Mouse (Mus musculus) forebrain, embryonic 11.5 days (tissue): ENCODE data around the gene Aqr. TPM values are rescaled to one million over a fixed set of nuclear protein-coding genes. Genes with fewer than 3 reads are reported as not detected.
A peak's percentile ranks its signal among the peaks of the same experiment; 100 is the strongest.

Experiments used
- ATAC-seq: fragments of 200-750 bp; cut with Nextera tagmentation; replicated peaks from 2 replicates; pipeline ENCODE4 v1.8.0; 2017; ENCODE audit warnings: moderate TSS enrichment; ENCODE audit not compliant: low FRiP score
- DNase-seq: peaks from one replicate; pipeline ENCODE4 v3.0.0-alpha.2; 2017; ENCODE audit warnings: low spot score
- H3K27ac ChIP-seq: fragments of 300-500 bp; sonication (generic); 2 replicates; pipeline ENCODE4 v1.5.1; 2014; ENCODE audit warnings: low read depth, low read length
- H3K27me3 ChIP-seq: fragments of 300-500 bp; sonication (generic); 2 replicates; pipeline ENCODE4 v1.6.1; 2014; ENCODE audit warnings: mild to moderate bottlenecking, low read length, mixed read lengths; ENCODE audit not compliant: control insufficient read depth, insufficient read depth
- H3K36me3 ChIP-seq: fragments of 300-500 bp; sonication (generic); 2 replicates; pipeline ENCODE4 v1.6.1; 2014; ENCODE audit warnings: mild to moderate bottlenecking, low read length, moderate library complexity, mixed read lengths; ENCODE audit not compliant: control insufficient read depth, insufficient read depth
- H3K4me1 ChIP-seq: fragments of 300-500 bp; sonication (generic); replicated peaks from 2 replicates; pipeline ENCODE4 v1.6.1; 2014; ENCODE audit warnings: low read length, mixed read lengths; ENCODE audit not compliant: control insufficient read depth, insufficient read depth
- H3K4me2 ChIP-seq: fragments of 300-500 bp; sonication (generic); 2 replicates; pipeline ENCODE4 v1.6.1; 2014; ENCODE audit warnings: low read depth, mild to moderate bottlenecking, low read length, moderate library complexity, mixed read lengths; ENCODE audit not compliant: severe bottlenecking
- H3K4me3 ChIP-seq: fragments of 300-500 bp; sonication (generic); 2 replicates; pipeline ENCODE4 v1.5.1; 2014; ENCODE audit warnings: low read depth, low read length
- H3K9ac ChIP-seq: fragments of 300-500 bp; sonication (generic); 2 replicates; pipeline ENCODE4 v1.6.1; 2014; ENCODE audit warnings: low read length
- H3K9me3 ChIP-seq: fragments of 300-500 bp; sonication (generic); 2 replicates; pipeline ENCODE4 v1.6.1; 2016; ENCODE audit warnings: low read length, mixed read lengths; ENCODE audit not compliant: control insufficient read depth
- WGBS: fragments of 180-500 bp; shearing (Covaris S2); extraction: QIAGEN DNeasy Blood & Tissue Kit; methylation state at CpG from one replicate; pipeline ENCODE4 v1.1.7; 2014; 5-methylcytosine and 5-hydroxymethylcytosine counted together
- polyA plus RNA-seq: library from polyadenylated mRNA; unstranded; fragments of >200 nt; fragmentation: Nextera tagmentation; extraction: Ambion mirVana; gene quantifications from 2 replicates; pipeline ENCODE4 v1.2.1, GENCODE M21; 2014

Gene Aqr
- polyA plus RNA-seq, 1 experiment from 2014 or later = 63.9 TPM

GRCm38 (mm10) chr2:114119451-114119850 is 67.4 kb downstream of the Aqr start:
- ATAC-seq = no peak
- Histone ChIP-seq H3K27me3 (no peaks in the 10 kb centered on the region), H3K4me3 (no peak overlapping the region), H3K9ac (no peak overlapping the region), H3K27ac (no peak overlapping the region), H3K4me2 (no peak overlapping the region), H3K36me3 (no peaks in the 10 kb centered on the region; the same call in 1 of the 2 replicates), H3K9me3 (no peaks in the 10 kb centered on the region), H3K4me1 (no peaks in the 10 kb centered on the region)
- no peak for DNase-seq
- 85% methylated on average over 7 of the region's 7 CpGs for WGBS

GRCm38 (mm10) chr2:114117665-114118064 is 69.2 kb downstream of the Aqr start:
- H3K9ac ChIP-seq = no peak overlapping the region
- H3K4me3 ChIP-seq = no peak overlapping the region
- no peaks in the 10 kb centered on the region for H3K4me1 ChIP-seq
- WGBS = 93% methylated on average over 3 of the region's 3 CpGs
- DNase-seq (no peak), ATAC-seq (no peak)
- H3K36me3 ChIP-seq = no peaks in the 10 kb centered on the region; the same call in 1 of the 2 replicates
- H3K27ac ChIP-seq = no peak overlapping the region
- H3K4me2 ChIP-seq = no peak overlapping the region
- H3K27me3 ChIP-seq = no peaks in the 10 kb centered on the region
- H3K9me3 ChIP-seq = no peaks in the 10 kb centered on the region

GRCm38 (mm10) chr2:114117235-114117634 is 69.6 kb downstream of the Aqr start:
- Histone ChIP-seq H3K4me1 (no peaks in the 10 kb centered on the region), H3K4me3 (no peak overlapping the region), H3K36me3 (no peaks in the 10 kb centered on the region; the same call in 1 of the 2 replicates), H3K27me3 (no peaks in the 10 kb centered on the region), H3K9ac (no peak overlapping the region), H3K9me3 (no peaks in the 10 kb centered on the region), H3K4me2 (no peak overlapping the region), H3K27ac (no peak overlapping the region)
- 89% methylated on average over 3 of the region's 3 CpGs for WGBS
- DNase-seq (no peak), ATAC-seq (no peak)

- Histone ChIP-seq H3K36me3 (no peaks in the 10 kb centered on the region; the same call in 1 of the 2 replicates), H3K9ac (no peak overlapping the region), H3K27me3 (no peaks in the 10 kb centered on the region), H3K27ac (no peak overlapping the region), H3K4me3 (no peak overlapping the region), H3K4me2 (no peak overlapping the region), H3K9me3 (no peaks in the 10 kb centered on the region), H3K4me1 (no peaks in the 10 kb centered on the region)
- ATAC-seq (no peak), DNase-seq (no peak)
- WGBS = 96% methylated on average over 4 of the region's 4 CpGs
These were observed 71.3 kb downstream of the Aqr start for GRCm38 (mm10) chr2:114115563-114115962.

- 60% methylated on average over 23 of the region's 23 CpGs for WGBS
- Histone ChIP-seq H3K4me1 (no peaks in the 10 kb centered on the region), H3K4me2 (no peak overlapping the region), H3K36me3 (peaks cover 6% of the 10 kb centered on the region; the same call in 1 of the 2 replicates), H3K27me3 (no peaks in the 10 kb centered on the region), H3K9me3 (no peaks in the 10 kb centered on the region), H3K27ac (no peak overlapping the region), H3K4me3 (no peak overlapping the region), H3K9ac (no peak overlapping the region)
- ATAC-seq = peak; percentile 55; the same call in 1 of the 2 replicates
- DNase-seq = no peak
These were observed 79.2 kb downstream of the Aqr start for GRCm38 (mm10) chr2:114107288-114108278.

GRCm38 (mm10) chr2:114106383-114106782 is 80.4 kb downstream of the Aqr start:
- Histone ChIP-seq H3K4me2 (no peak overlapping the region), H3K9me3 (no peaks in the 10 kb centered on the region), H3K27ac (no peak overlapping the region), H3K27me3 (no peaks in the 10 kb centered on the region), H3K9ac (no peak overlapping the region), H3K4me1 (no peaks in the 10 kb centered on the region), H3K36me3 (peaks cover 6% of the 10 kb centered on the region; the same call in 1 of the 2 replicates), H3K4me3 (no peak overlapping the region)
- 94% methylated on average over 8 of the region's 8 CpGs for WGBS
- ATAC-seq (no peak), DNase-seq (no peak)

GRCm38 (mm10) chr2:114102471-114102870 is 84.4 kb downstream of the Aqr start:
- Histone ChIP-seq H3K27me3 (no peaks in the 10 kb centered on the region), H3K4me3 (no peak overlapping the region), H3K36me3 (peaks cover 6% of the 10 kb centered on the region; the same call in 1 of the 2 replicates), H3K4me1 (no peaks in the 10 kb centered on the region), H3K9me3 (no peaks in the 10 kb centered on the region), H3K27ac (no peak overlapping the region), H3K9ac (no peak overlapping the region), H3K4me2 (no peak overlapping the region)
- no peak for ATAC-seq
- DNase-seq = no peak
- WGBS = 93% methylated on average over 3 of the region's 3 CpGs

GRCm38 (mm10) chr2:114100834-114101233 is 86.0 kb downstream of the Aqr start:
- Histone ChIP-seq H3K36me3 (peaks cover 6% of the 10 kb centered on the region; the same call in 1 of the 2 replicates), H3K4me3 (no peak overlapping the region), H3K27ac (no peak overlapping the region), H3K9ac (no peak overlapping the region), H3K9me3 (no peaks in the 10 kb centered on the region), H3K4me2 (no peak overlapping the region), H3K4me1 (no peaks in the 10 kb centered on the region), H3K27me3 (no peaks in the 10 kb centered on the region)
- DNase-seq = no peak
- ATAC-seq = no peak
- 92% methylated on average over 9 of the region's 9 CpGs for WGBS
